Mouse (Mus musculus) myocyte (in vitro differentiated cells): ENCODE results near the gene Crybb1.

Experiments used
- CEBPB ChIP-seq: IDR thresholded peaks from 2 replicates; pipeline ENCODE4 v1.6.1; 2011; ENCODE audit warnings: mild to moderate bottlenecking, moderate library complexity; ENCODE audit not compliant: poor library complexity, insufficient read depth, severe bottlenecking
- E2F4 ChIP-seq: IDR thresholded peaks from one replicate; pipeline ENCODE4 v1.6.1; 2011; ENCODE audit warnings: mild to moderate bottlenecking, control low read depth, moderate library complexity; ENCODE audit not compliant: insufficient read depth
- MAX ChIP-seq: IDR thresholded peaks from one replicate; pipeline ENCODE4 v1.6.1; 2011; ENCODE audit warnings: low read depth, mild to moderate bottlenecking, control low read depth
- MYOD1 ChIP-seq, 3 experiments: IDR thresholded peaks; one replicate each; pipeline ENCODE4 v1.6.1; 2011; ENCODE audit warnings: control low read depth in 2 of 3, low read depth in 2 of 3, mild to moderate bottlenecking in 2 of 3, moderate library complexity in 1 of 3; ENCODE audit not compliant: insufficient read length in 2 of 3, control insufficient read depth in 1 of 3
- POLR2A ChIP-seq: IDR thresholded peaks from one replicate; pipeline ENCODE4 v1.6.1; 2011; ENCODE audit warnings: low read depth, mild to moderate bottlenecking, control low read depth, moderate library complexity; ENCODE audit not compliant: insufficient read length
- POLR2AphosphoS2 ChIP-seq: IDR thresholded peaks from one replicate; pipeline ENCODE4 v1.6.1; 2011; ENCODE audit warnings: low read depth, control low read depth; ENCODE audit not compliant: insufficient read length
- REST ChIP-seq: IDR thresholded peaks from one replicate; pipeline ENCODE4 v1.6.1; 2011; ENCODE audit warnings: mild to moderate bottlenecking, control low read depth, moderate library complexity; ENCODE audit not compliant: insufficient read depth, insufficient read length
- TCF12 ChIP-seq: IDR thresholded peaks from one replicate; pipeline ENCODE4 v1.6.1; 2011; ENCODE audit warnings: mild to moderate bottlenecking, control low read depth; ENCODE audit not compliant: poor library complexity, insufficient read depth, severe bottlenecking
- TCF3 ChIP-seq: IDR thresholded peaks from one replicate; pipeline ENCODE4 v1.6.1; 2011; ENCODE audit warnings: low read depth, control low read depth; ENCODE audit not compliant: insufficient read length
- USF1 ChIP-seq: IDR thresholded peaks from one replicate; pipeline ENCODE4 v1.6.1; 2011; ENCODE audit warnings: low read depth, mild to moderate bottlenecking, control low read depth, moderate library complexity

DNA sequence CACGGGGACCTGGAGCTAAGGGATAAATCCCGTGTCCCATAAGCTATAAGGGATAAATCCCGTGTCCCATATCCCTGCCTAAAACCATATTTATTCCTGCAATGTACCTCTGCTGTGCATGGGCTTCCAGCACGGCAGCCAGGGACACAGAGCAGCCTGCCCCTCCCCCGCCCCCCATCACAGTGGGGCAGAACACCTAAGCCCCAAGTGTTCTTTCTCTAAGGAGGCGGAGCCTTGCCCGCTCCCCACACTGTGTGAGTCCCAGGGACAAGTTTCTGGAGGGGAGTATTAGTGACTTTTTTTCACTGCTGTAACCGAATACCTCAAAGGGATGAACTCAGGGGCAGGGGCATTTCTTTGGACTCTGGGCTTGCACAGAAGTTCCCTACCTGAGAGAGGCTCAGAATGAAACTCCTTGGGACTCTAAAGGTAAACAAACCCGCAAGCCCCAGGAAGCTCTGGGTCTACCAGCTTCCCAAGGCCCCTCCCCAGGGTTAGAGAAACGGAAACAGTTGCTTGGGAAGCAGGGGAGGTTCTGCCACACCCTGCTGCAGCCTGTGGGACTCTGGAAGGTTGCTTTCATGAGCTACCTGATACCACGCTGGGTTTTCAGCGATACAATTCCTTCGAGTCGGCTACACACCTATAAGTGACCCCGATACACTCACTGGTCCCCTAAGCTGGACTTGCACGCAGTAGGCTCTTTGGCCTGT, 48.9 kb upstream of the Crybb1 start:
- TF ChIP-seq MAX (no peak), POLR2A (no peak), POLR2AphosphoS2 (no peak), CEBPB (no peak), E2F4 (no peak), MYOD1 (IDR thresholded peaks at IDR 0.05; ENCODE audit: control insufficient read depth in 1 of 3, insufficient read length in 2 of 3, low read depth in 2 of 3) (no peak), TCF12 (no peak), USF1 (no peak), REST (no peak), TCF3 (no peak)
